Mouse (Mus musculus) B cell, adult 2 months (primary cell): ENCODE data around the gene Dynlt1b.
A peak's percentile ranks its signal among the peaks of the same experiment; 100 is the strongest.
"Not testable (repeated sequence)": the region's sequence is repeated elsewhere in the genome, so short reads cannot be mapped to it uniquely, and the experiment has no call there.

ENCODE experiments used
- DNase-seq, 2 experiments: peaks; one replicate each; pipeline ENCODE4 v3.0.0; 2022

Dynlt1b gene

DNA sequence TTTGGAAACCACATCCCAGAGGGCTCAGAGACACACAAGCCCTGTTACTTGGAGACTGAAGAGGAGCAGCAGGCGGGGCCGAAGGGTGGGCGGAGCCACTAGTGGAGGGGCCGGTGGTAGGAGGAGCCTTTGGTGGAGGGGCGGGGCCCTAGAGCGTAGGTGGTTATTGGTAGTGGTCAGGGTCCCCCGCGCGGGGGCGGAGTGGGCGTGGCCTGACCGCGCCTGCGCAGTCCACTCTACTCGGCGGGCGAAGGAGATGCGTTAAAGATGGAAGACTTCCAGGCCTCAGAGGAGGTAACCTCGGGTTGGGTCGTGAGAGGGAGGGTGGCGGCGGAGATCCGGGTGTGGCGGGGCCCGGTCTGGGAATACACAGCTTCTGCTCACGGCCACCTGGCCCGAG lies at the start of gene Dynlt1b:
TSS of gene Dynlt1b (plus strand) at position 168 of the 400 bp plus-strand sequence.
- DNase-seq: peak; percentile 100

GRCm38 (mm10) chr17:6380182-6380841 lies 49.6 kb upstream of the Dynlt1b start:
- DNase-seq: not testable (repeated sequence)

DNA sequence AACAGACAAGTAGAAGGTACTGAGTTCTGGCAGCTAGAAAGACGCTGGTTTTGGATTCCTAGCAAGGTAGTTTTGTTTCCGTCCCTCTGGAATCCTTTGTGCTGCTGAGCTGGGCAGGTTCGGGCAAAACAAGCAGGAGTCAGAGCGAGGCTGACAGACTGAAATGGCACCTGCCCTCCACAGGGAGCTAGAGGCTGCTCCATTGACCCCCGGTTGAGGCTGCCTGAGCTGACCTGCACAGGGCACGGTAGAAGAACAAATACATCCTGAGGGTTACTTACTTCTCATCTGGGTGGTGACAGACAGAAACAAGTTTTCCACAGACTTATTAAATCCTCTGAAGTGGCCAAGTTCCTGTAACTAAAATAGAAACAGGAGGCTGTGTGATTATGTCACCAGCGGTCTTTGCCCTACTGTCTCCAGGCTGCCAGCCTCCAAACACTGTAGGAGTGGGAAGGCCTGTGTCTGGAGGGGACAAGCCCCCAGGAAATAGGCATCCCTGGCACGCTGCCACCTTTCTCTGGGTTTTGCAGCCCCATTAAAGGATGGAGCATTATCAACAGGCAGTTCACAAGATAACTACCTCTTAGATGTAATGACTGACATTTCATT lies 48.7 kb upstream of the Dynlt1b start:
- DNase-seq: not testable (repeated sequence)

DNA sequence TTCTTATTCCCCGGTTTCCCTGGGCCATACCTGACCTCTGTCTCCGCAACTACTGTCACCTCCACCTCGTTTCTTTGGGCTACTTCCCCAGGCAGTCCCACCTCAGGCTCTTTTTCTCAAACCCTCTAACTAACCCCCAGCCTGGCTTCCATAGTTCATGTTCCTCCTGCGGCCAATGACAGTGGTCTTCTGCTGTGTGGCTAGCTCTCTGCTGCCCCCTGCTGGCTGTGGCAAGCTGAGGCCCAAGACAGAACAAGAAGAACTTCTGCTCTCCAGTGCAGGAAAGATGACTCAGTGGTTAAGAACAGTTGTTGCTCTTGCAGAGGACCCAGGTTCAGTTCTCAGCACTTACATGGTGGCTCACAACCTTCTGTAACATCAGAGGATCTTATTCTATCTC lies 43.0 kb upstream of the Dynlt1b start:
- not testable (repeated sequence) for DNase-seq

GRCm38 (mm10) chr17:6387380-6387911 lies 42.5 kb upstream of the Dynlt1b start:
- DNase-seq: not testable (repeated sequence)

GRCm38 (mm10) chr17:6389463-6389862 lies 40.4 kb upstream of the Dynlt1b start:
- DNase-seq: not testable (repeated sequence)

- not testable (repeated sequence) for DNase-seq
Measured at GRCm38 (mm10) chr17:6390731-6391130, 39.2 kb upstream of the Dynlt1b start.

GRCm38 (mm10) chr17:6391736-6392135 lies 38.2 kb upstream of the Dynlt1b start:
- DNase-seq: not testable (repeated sequence)

DNA sequence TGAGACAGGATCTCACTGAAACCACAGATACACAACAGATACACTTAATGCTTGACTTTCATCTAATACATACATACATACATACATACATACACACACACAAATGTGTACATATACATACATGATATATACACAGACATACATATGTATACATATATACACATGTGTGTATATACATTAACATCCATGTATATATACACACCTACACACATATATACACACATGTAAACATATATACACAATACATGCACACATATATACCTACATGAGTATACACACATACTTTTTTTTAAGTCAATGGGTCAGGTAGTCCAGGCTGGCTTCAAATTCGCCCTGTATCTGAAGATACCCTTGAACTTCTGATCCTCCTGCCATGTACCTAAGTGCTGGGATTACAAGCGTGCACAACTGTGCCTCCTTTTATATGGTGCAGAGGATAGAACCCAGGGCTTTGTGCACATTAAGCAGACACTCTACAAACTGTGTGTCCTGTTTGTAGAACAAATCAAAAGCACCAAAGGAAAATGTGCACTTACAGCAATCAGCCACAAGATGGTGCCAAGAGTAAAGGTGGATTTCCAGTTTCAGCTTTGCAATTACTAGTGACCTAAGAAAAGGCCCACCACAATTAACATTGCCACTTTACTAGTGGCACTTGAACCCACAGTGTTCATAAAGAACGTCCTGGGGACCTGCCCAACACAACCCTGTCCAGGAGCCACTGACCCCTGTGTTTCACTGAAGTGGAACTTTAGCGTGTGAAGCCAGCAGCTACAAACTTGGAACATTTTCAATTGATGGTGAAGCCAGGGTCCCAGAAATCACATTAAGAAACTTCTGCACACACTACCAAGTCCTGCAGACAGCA lies 37.2 kb upstream of the Dynlt1b start:
- not testable (repeated sequence) for DNase-seq

DNA sequence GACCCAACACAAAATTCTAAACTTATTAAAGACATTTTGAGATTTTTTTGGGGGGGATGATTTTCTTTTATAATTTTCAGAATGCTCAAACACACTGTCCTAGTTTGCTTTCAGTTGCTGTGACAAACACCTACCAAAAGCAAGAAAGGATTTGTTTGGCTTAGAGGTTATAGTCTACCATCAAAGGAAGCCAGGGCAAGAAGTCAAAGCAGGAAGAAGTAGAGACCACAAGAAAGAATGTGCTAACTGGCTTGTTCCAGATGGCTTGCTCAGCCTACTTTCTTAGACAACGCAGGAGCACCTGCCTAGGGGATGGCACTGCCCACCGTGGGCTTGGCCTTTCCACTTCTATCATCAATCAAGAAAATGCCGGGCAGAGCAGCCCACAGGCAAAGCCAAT lies 31.8 kb upstream of the Dynlt1b start:
- not testable (repeated sequence) for DNase-seq

- DNase-seq: not testable (repeated sequence)
Measured at GRCm38 (mm10) chr17:6398816-6399215, 31.1 kb upstream of the Dynlt1b start.

GRCm38 (mm10) chr17:6399281-6400096 lies 30.4 kb upstream of the Dynlt1b start:
- not testable (repeated sequence) for DNase-seq

GRCm38 (mm10) chr17:6400097-6400489 lies 29.8 kb upstream of the Dynlt1b start:
- not testable (repeated sequence) for DNase-seq

- not testable (repeated sequence) for DNase-seq
Measured at GRCm38 (mm10) chr17:6404493-6404892, 25.4 kb upstream of the Dynlt1b start.

DNA sequence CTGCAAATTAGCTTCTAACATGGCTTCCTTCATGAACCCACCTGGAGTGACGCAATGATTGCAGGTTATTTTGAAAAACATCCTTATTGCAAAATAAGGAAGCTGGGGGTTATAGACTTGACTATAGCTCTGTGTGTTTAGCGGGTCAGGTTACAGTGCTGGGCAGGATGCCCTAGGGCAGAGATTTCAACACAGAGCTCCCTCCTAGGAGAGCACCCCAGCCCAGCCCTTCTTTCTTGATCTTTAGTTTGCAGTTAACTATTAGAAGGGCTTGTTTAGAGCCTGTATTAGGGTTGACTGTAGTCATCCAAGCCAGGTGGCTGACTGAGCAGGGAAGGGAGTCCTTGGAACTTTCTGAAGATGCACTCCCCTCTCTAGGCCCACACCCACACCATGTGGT lies 22.9 kb upstream of the Dynlt1b start:
- not testable (repeated sequence) for DNase-seq

GRCm38 (mm10) chr17:6410713-6411213 lies 19.1 kb upstream of the Dynlt1b start:
- not testable (repeated sequence) for DNase-seq

DNA sequence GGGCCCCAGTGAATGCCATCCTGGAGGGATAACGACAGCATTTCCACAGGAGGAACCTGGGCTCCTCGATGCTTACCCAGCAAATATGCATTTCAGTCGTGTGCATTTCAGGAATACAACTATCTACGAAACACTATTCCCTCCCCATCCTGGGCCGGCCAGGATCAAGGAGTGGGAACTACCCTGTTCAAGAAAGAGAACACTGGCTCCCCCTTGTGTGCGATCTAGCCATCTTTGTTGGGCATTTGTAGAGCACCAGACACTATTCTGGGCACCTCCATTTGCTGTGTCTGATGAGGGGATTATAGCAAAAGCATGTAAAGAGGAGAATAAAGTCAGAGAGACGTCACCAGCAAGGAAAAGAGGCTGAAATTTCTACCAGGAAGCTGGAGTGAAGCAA lies 12.8 kb upstream of the Dynlt1b start:
- DNase-seq: not testable (repeated sequence)

- not testable (repeated sequence) for DNase-seq
Measured at GRCm38 (mm10) chr17:6420557-6420956, 9.4 kb upstream of the Dynlt1b start.

DNA sequence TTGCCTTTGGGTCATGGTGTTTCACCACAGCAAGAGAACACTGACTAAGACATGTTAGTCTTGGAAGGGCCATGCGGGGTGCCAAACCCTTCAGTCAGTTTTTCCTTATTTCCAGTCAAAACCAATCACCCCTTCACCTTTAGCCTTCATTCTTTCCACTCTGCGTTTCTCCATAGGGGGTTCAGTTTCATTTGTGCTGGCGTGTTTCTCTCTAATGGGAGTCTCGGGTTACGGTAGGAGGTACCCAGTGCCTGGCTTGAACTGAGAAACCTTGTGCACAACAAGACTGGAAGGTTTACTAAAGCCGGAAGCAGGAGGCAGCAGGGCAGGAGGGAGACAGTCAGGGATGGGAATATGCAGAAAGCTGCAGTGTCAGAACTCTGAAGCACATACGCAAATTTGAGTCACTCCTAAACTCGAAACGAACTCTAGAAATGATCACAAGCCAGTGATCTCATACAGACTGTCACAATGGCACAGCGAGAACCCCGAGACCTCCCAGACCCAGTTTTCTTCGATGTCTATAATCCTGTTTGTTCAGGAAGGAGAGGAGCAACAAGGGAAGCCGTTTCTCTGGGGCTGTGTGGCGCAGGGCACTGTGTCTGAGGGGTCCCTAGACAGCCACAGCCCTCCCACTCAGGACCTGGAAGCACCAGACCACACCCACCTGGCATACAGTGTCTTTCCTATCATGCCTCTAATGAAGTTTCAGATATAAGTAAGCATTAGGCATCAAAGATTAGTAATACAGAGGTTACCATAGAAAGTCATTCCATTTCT lies 8.2 kb upstream of the Dynlt1b start:
- not testable (repeated sequence) for DNase-seq

- not testable (repeated sequence) for DNase-seq
Measured at GRCm38 (mm10) chr17:6422370-6422769, 7.5 kb upstream of the Dynlt1b start.

DNA sequence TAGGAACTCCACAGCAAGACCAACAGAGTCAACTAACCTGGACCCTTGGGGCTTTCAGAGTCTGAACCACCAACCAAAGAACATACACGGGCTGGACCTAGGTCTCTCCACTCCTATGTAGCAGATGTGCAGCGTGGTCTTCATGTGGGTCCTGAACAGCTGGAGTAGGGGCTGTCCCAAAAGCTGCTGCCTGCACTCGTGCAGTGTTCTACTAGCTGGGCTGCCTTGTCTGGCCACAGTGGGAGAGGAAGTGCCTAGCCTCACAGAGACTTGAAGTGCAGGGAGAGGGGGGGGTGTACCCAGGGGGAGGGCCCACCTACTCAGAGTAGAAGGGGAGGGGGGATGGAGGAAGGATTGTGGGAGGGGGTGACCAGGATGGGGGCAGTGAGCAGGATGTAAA lies 7.1 kb upstream of the Dynlt1b start:
- not testable (repeated sequence) for DNase-seq
